Mouse (Mus musculus): ENCODE results near the gene Cdh13. TPM values are rescaled to one million over a fixed set of nuclear protein-coding genes. Genes with fewer than 3 reads are reported as not detected.

Cdh13 gene
- polyA plus RNA-seq, 1 experiment from 2014 or later: 5.6 TPM

DNA sequence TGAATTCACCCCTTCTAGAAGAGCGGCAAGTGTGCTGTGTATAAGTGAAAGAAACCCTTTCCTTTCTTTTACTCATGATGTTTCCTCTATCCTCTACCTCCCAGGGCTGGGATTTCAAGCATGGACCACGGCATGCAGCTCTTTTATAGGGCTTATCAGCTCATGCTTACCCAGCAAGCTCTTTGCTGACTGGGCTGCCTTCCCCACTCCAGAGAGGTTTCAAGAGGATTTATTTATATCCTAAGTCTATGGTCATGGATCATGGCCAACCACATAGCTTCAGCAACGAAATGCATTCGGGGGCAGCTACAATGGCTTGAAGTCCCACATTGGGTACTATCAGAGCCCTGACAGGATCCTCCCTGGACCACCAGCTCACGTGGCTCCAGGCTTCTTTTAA, 304.4 kb downstream of the Cdh13 start:
- ATAC-seq: no peak
- Histone ChIP-seq H3K4me3 (ENCODE audit: low read depth, low read length) (no peak overlapping the region), H3K36me3 (ENCODE audit: control insufficient read depth, insufficient read depth) (no peaks in the 10 kb centered on the region)

DNA sequence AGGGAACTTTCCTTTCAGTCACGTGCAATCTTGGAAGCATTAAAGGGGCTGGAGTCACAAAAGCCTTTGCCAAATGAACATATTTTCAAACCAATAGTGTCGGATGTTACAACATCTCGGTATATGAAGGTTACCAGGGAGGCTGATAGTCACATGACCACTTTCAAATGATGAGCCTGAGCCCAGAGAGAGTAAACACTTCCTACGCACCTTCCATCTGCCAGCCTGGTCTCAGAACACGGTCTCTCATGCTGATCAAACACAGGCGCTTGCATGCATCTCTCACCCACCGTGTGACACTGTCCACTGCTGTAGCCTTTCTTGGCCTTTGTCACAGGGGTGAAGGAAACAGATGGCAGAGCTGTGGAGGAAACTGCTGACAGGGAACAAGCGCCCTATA, 313.3 kb downstream of the Cdh13 start:
- WGBS: 68% methylated on average over 8 of the region's 8 CpGs
- Histone ChIP-seq H3K4me2 (replicated peaks; ENCODE audit: low read depth) (no peak overlapping the region), H3K9ac (ENCODE audit: low read depth, low read length) (no peak overlapping the region), H3K27me3 (replicated peaks; ENCODE audit: control insufficient read depth, insufficient read depth, low read length) (no peaks in the 10 kb centered on the region), H3K4me3 (ENCODE audit: low read depth, low read length) (no peak overlapping the region), H3K36me3 (ENCODE audit: control insufficient read depth, insufficient read depth) (no peaks in the 10 kb centered on the region), H3K9me3 (ENCODE audit: control insufficient read depth) (no peaks in the 10 kb centered on the region), H3K4me1 (replicated peaks; ENCODE audit: control insufficient read depth, insufficient read depth, low read length) (no peaks in the 10 kb centered on the region), H3K27ac (ENCODE audit: low read depth, low read length) (no peak overlapping the region)
- ATAC-seq: no peak
- TF ChIP-seq CTCF (IDR thresholded peaks at IDR 0.05; ENCODE audit: low read depth): no peak

More for the DNA sequence above, 304.4 kb downstream of the Cdh13 start:
- WGBS: 68% methylated on average over 5 of the region's 5 CpGs
- Histone ChIP-seq H3K9ac (ENCODE audit: low read depth, low read length) (no peak overlapping the region), H3K4me2 (replicated peaks; ENCODE audit: low read depth) (no peak overlapping the region), H3K27me3 (replicated peaks; ENCODE audit: control insufficient read depth, insufficient read depth, low read length) (no peaks in the 10 kb centered on the region), H3K27ac (ENCODE audit: low read depth, low read length) (no peak overlapping the region), H3K9me3 (ENCODE audit: control insufficient read depth) (no peaks in the 10 kb centered on the region), H3K4me1 (replicated peaks; ENCODE audit: control insufficient read depth, insufficient read depth, low read length) (no peaks in the 10 kb centered on the region)
- TF ChIP-seq CTCF (IDR thresholded peaks at IDR 0.05; ENCODE audit: low read depth): no peak

DNA sequence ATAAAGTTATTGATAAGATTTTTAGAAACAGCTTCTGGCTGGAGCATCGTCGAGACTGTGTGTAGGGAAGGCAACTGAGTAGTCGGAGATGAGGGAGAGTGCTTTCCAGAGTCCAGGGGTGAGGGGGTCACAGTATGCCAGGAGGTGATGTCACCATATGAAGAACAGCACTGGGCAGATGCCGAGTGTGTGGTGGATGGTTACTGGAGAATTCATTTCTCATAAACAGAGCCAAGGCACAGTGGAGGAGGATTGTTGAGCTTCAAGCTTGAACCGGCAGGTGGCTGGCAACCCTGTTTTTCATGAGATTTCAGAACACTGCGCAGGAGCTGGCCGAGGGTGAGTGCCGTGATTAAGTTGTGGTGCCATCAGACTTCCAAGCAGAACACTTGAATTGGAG, 317.8 kb downstream of the Cdh13 start:
- no peak overlapping the region for H3K27ac ChIP-seq (ENCODE audit: low read depth, low read length)
- WGBS: 79% methylated on average over 8 of the region's 8 CpGs
- no peak overlapping the region for H3K4me3 ChIP-seq (ENCODE audit: low read depth, low read length)
- H3K4me2 ChIP-seq (replicated peaks; ENCODE audit: low read depth): no peak overlapping the region
- no peak overlapping the region for H3K9ac ChIP-seq (ENCODE audit: low read depth, low read length)
- no peaks in the 10 kb centered on the region for H3K9me3 ChIP-seq (ENCODE audit: control insufficient read depth)
- no peaks in the 10 kb centered on the region for H3K27me3 ChIP-seq (replicated peaks; ENCODE audit: control insufficient read depth, insufficient read depth, low read length)
- no peaks in the 10 kb centered on the region for H3K36me3 ChIP-seq (ENCODE audit: control insufficient read depth, insufficient read depth)
- no peak for ATAC-seq
- H3K4me1 ChIP-seq (replicated peaks; ENCODE audit: control insufficient read depth, insufficient read depth, low read length): no peaks in the 10 kb centered on the region
- no peak for TF ChIP-seq CTCF (IDR thresholded peaks at IDR 0.05; ENCODE audit: low read depth)

DNA sequence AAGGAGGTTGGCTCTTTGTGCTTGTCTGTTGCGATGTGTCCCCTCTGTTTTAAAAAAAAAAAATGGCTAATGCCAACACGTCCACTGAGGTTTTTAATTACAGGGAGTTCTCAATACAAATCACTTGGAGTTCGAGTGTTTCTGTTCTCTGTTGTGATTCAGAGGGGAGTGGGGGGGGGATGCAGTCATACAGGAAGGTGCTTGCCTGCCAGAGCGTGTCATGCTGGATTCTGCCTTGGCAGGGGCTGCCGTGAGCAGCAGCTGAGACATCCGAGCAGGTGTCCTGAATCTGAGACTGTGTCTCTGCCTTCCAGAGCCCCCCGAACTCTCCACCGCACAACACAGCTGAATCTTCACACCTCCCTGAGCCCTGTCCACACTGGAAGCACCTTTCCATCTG, 318.5 kb downstream of the Cdh13 start:
- Histone ChIP-seq H3K27me3 (replicated peaks; ENCODE audit: control insufficient read depth, insufficient read depth, low read length) (no peaks in the 10 kb centered on the region), H3K4me3 (ENCODE audit: low read depth, low read length) (no peak overlapping the region), H3K9ac (ENCODE audit: low read depth, low read length) (no peak overlapping the region), H3K9me3 (ENCODE audit: control insufficient read depth) (no peaks in the 10 kb centered on the region), H3K27ac (ENCODE audit: low read depth, low read length) (no peak overlapping the region), H3K4me2 (replicated peaks; ENCODE audit: low read depth) (no peak overlapping the region), H3K4me1 (replicated peaks; ENCODE audit: control insufficient read depth, insufficient read depth, low read length) (no peaks in the 10 kb centered on the region), H3K36me3 (ENCODE audit: control insufficient read depth, insufficient read depth) (no peaks in the 10 kb centered on the region)
- WGBS: 74% methylated on average over 8 of the region's 8 CpGs
- TF ChIP-seq CTCF (IDR thresholded peaks at IDR 0.05; ENCODE audit: low read depth): no peak
- no peak for ATAC-seq

DNA sequence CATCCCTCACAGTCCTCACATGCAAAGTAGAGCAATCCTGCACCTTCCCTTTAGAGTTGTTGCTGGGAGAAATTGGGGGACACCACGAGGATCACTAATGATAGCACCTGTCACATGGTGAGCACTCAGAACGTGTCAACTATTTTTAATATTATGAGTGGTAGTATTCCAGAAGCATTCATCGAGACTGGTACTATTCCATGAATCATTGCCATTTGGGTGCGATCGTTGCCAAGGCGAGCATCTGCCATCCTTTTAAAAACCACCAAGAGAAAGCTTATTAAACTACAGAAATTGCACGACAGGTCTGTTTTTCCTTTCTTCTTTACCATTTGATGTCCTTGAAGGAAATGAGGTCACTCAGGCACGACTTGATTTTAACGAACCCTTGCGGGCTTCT, 328.0 kb downstream of the Cdh13 start:
- WGBS: 89% methylated on average over 10 of the region's 10 CpGs
- no peaks in the 10 kb centered on the region for H3K36me3 ChIP-seq (ENCODE audit: control insufficient read depth, insufficient read depth)
- ATAC-seq: no peak

DNA sequence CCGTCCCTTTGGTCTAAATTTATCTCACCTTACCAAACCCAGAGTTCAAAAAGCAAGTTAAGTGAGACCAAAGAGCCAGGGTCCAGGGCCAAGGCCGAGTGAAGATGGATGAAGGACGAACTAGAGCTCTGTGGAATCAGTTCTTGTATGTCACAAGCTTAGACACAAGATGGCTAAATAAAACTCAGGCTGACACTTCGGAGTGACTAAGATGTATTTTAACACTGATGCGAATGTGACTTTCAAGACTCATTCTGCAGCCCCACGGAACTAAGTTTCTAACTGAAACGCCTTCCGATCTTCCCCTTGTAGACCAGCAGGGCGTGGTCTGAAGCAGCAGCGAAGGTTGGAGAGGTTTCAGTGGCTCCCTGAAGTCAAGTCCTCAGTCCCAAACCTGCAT, 334.7 kb downstream of the Cdh13 start:
- H3K9ac ChIP-seq (ENCODE audit: low read depth, low read length): no peak overlapping the region
- TF ChIP-seq CTCF (IDR thresholded peaks at IDR 0.05; ENCODE audit: low read depth): no peak
- H3K4me3 ChIP-seq (ENCODE audit: low read depth, low read length): no peak overlapping the region
- no peaks in the 10 kb centered on the region for H3K27me3 ChIP-seq (replicated peaks; ENCODE audit: control insufficient read depth, insufficient read depth, low read length)
- H3K9me3 ChIP-seq (ENCODE audit: control insufficient read depth): no peaks in the 10 kb centered on the region
- no peaks in the 10 kb centered on the region for H3K36me3 ChIP-seq (ENCODE audit: control insufficient read depth, insufficient read depth)
- no peak for ATAC-seq
- H3K4me2 ChIP-seq (replicated peaks; ENCODE audit: low read depth): no peak overlapping the region
- WGBS: 90% methylated on average over 10 of the region's 10 CpGs
- H3K27ac ChIP-seq (ENCODE audit: low read depth, low read length): no peak overlapping the region
- no peaks in the 10 kb centered on the region for H3K4me1 ChIP-seq (replicated peaks; ENCODE audit: control insufficient read depth, insufficient read depth, low read length)

More for the DNA sequence above, 328.0 kb downstream of the Cdh13 start:
- no peak for TF ChIP-seq CTCF (IDR thresholded peaks at IDR 0.05; ENCODE audit: low read depth)
- Histone ChIP-seq H3K9me3 (ENCODE audit: control insufficient read depth) (no peaks in the 10 kb centered on the region), H3K4me1 (replicated peaks; ENCODE audit: control insufficient read depth, insufficient read depth, low read length) (no peaks in the 10 kb centered on the region), H3K27ac (ENCODE audit: low read depth, low read length) (no peak overlapping the region), H3K27me3 (replicated peaks; ENCODE audit: control insufficient read depth, insufficient read depth, low read length) (no peaks in the 10 kb centered on the region), H3K9ac (ENCODE audit: low read depth, low read length) (no peak overlapping the region), H3K4me2 (replicated peaks; ENCODE audit: low read depth) (no peak overlapping the region), H3K4me3 (ENCODE audit: low read depth, low read length) (no peak overlapping the region)

DNA sequence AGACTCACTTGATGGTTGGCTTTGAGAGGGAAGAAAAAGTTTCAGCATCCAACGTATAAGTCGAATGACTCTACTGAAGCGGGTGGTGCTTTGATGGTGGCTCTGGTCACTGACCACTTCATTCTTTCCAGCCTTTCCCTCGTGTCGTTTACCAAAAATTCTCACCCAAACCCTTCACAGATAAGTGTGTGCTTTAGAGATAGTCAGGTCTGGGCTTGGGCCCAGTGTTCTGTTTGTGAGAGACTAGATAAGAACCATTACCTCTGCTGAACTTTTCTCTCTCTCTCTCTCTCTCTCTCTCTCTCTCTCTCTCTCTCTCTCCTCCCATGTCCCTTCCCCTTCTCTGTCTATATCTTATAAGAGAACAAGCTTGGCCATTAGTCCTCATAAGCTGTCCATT, 342.9 kb downstream of the Cdh13 start:
- Histone ChIP-seq H3K4me3 (ENCODE audit: low read depth, low read length) (no peak overlapping the region), H3K9ac (ENCODE audit: low read depth, low read length) (no peak overlapping the region), H3K9me3 (ENCODE audit: control insufficient read depth) (no peaks in the 10 kb centered on the region), H3K4me2 (replicated peaks; ENCODE audit: low read depth) (no peak overlapping the region), H3K36me3 (ENCODE audit: control insufficient read depth, insufficient read depth) (no peaks in the 10 kb centered on the region), H3K4me1 (replicated peaks; ENCODE audit: control insufficient read depth, insufficient read depth, low read length) (no peaks in the 10 kb centered on the region), H3K27ac (ENCODE audit: low read depth, low read length) (no peak overlapping the region), H3K27me3 (replicated peaks; ENCODE audit: control insufficient read depth, insufficient read depth, low read length) (no peaks in the 10 kb centered on the region)
- no peak for TF ChIP-seq CTCF (IDR thresholded peaks at IDR 0.05; ENCODE audit: low read depth)
- 80% methylated on average over 5 of the region's 5 CpGs for WGBS
- ATAC-seq: no peak
